In genomic region chr1:62934100-62934513, GRCm38 (mm10) we compare ENCODE assay signal across 9 mouse cellular contexts.
A peak's percentile ranks its signal among the peaks of the same experiment; 100 is the strongest.
DNase-seq lines count a peak whose midpoint lies in the region; ATAC-seq and TF ChIP-seq lines count a peak whose summit lies in the region.
"Had no signal": no experiment of that assay in that cellular context is flagged by ENCODE, and none has a peak within 500 bp of the region (broad histone marks: within the 10 kb centered on the region; RNA-seq: fewer than 3 reads in every experiment).

No protein-coding gene starts in this region.

- peaks cover 28% of the 10 kb centered on the region for H3K4me1 ChIP-seq in midbrain, embryonic 13.5 days (replicated peaks)

- no peak overlapping the region for H3K9ac ChIP-seq in midbrain, embryonic 13.5 days (replicated peaks)

- H3K9me3 ChIP-seq in midbrain, embryonic 13.5 days: no peaks in the 10 kb centered on the region
- H3K9me3 ChIP-seq: G1E had no signal

- peaks cover 47% of the 10 kb centered on the region for H3K27me3 ChIP-seq in midbrain, embryonic 13.5 days

- DNase-seq in kidney, postnatal 36 days: peak; percentile 20 to 37
- DNase-seq in kidney, adult 11 months: no peak
- peak; percentile 33 for DNase-seq in embryo, embryonic 9.5 days (ENCODE audit: extremely low spot score)
- peak; percentile 38 for DNase-seq in layer of hippocampus, adult 9-11 months
- DNase-seq in heart, adult 18-20 months: no peak
- no peak for DNase-seq in gastrocnemius, adult 2 months
- DNase-seq in thymus, adult 18-20 months: no peak

- WGBS in midbrain, embryonic 13.5 days: 12% methylated on average over 9 of the region's 9 CpGs

- H3K36me3 ChIP-seq in midbrain, embryonic 13.5 days: no peaks in the 10 kb centered on the region
- H3K36me3 ChIP-seq: G1E had no signal

- intact Hi-C loops in gastrocnemius, adult 2 months (cut with DNase I): no loop called here

- H3K4me2 ChIP-seq in midbrain, embryonic 13.5 days (replicated peaks): peak overlapping the region; percentile 40

- peak; percentile 86 for ATAC-seq in midbrain, embryonic 13.5 days

- TF ChIP-seq CTCF in gastrocnemius, adult 2 months (IDR thresholded peaks at IDR 0.05): no peak

- H3K27ac ChIP-seq in midbrain, embryonic 13.5 days: peak overlapping the region; percentile 62
- no peak overlapping the region for H3K27ac ChIP-seq in gastrocnemius, adult 2 months

- no peak overlapping the region for H3K4me3 ChIP-seq in midbrain, embryonic 13.5 days (replicated peaks)
- no peak overlapping the region for H3K4me3 ChIP-seq in gastrocnemius, adult 2 months

Comparison
In these comparisons a context has a peak if more than half of its experiments do, and no peak if none do; other contexts are left out.
1. DNase-seq: peak in kidney, postnatal 36 days (2 of 2), embryo, embryonic 9.5 days (single experiment) and layer of hippocampus, adult 9-11 months (single experiment); none in kidney, adult 11 months (single experiment), heart, adult 18-20 months (0 of 2), gastrocnemius, adult 2 months (single experiment) and thymus, adult 18-20 months (0 of 2).